ENCODE assay signal across 10 mouse cellular contexts in the genomic region with DNA sequence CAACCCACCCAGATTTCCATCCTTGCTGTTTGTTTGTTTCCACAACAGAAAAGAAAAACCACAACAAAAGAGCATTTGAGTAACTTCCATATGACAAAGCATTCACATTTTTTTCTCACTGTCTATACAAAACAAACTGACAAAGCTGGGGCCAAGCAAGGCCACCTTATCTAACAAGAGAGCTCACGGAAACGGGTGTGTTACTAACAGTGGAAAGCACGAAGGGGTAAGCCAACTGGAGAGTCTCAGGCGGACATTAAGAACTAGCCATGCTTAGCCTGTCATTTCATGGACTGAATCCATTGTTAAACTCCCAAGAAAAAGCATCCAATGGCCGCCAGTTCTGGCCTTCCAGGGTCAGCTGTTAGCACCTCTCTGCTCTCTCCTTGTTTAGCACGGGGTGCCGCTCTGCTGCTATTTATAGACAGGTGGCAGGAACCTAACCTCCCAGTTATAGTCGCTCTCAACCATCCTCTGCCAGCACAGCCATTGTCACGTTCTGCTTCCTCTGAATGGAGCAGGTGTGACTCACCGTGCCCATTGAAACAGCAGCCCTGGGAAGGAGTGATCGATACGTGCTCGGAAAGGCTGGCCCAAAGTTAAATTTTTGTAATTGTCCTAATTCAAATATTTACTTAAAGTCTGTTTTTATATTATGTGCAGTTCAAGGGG. TPM values are rescaled to one million over a fixed set of nuclear protein-coding genes. Genes with fewer than 3 reads are reported as not detected.
A peak's percentile ranks its signal among the peaks of the same experiment; 100 is the strongest.
DNase-seq lines count a peak whose midpoint lies in the region; ATAC-seq lines count a peak whose summit lies in the region.
"Had no signal": no experiment of that assay in that cellular context is flagged by ENCODE, and none has a peak within 500 bp of the region (broad histone marks: within the 10 kb centered on the region; RNA-seq: fewer than 3 reads in every experiment).

No protein-coding gene starts in this region.

- no peak for DNase-seq in kidney, adult 18-20 months
- peak; percentile 97 for DNase-seq in heart, adult 11 months
- peak; percentile 64 for DNase-seq in heart, postnatal 4 days
- peak; percentile 28 for DNase-seq in lung, postnatal 10 days
- DNase-seq in hindbrain, embryonic 10.5 days (ENCODE audit: low spot score): no peak
- DNase-seq in frontal cortex, postnatal 14 days (ENCODE audit: low spot score in 2 of 2): no peak
- no peak for DNase-seq in left cerebral cortex, postnatal 10 days (ENCODE audit: extremely low spot score in 1 of 2, low spot score in 2 of 2)
- DNase-seq: adrenal gland, adult 2 months had no signal

- H3K9ac ChIP-seq in kidney, embryonic 16.5 days (replicated peaks; ENCODE audit: low read length): no peak overlapping the region
- H3K9ac ChIP-seq: hindbrain, embryonic 15.5 days had no signal

- ATAC-seq in kidney, embryonic 16.5 days (ENCODE audit: low FRiP score, low TSS enrichment): peak; percentile 73

- 28% methylated on average over 13 of the region's 13 CpGs for WGBS in kidney, embryonic 16.5 days
- WGBS in hindbrain, embryonic 10.5 days: 60% methylated on average over 13 of the region's 13 CpGs

- H3K4me1 ChIP-seq in kidney, embryonic 16.5 days (ENCODE audit: insufficient read depth, low read length): peaks cover 9% of the 10 kb centered on the region; the same call in 1 of the 2 replicates
- H3K4me1 ChIP-seq in hindbrain, embryonic 10.5 days (replicated peaks): no peaks in the 10 kb centered on the region
- H3K4me1 ChIP-seq: hindbrain, embryonic 15.5 days had no signal

- H3K4me2 ChIP-seq in kidney, embryonic 16.5 days (replicated peaks; ENCODE audit: low read depth, low read length): no peak overlapping the region
- H3K4me2 ChIP-seq: hindbrain, embryonic 15.5 days had no signal

- no peak overlapping the region for H3K4me3 ChIP-seq in kidney, embryonic 16.5 days (ENCODE audit: low read length)
- no peak overlapping the region for H3K4me3 ChIP-seq in hindbrain, embryonic 10.5 days
- H3K4me3 ChIP-seq: hindbrain, embryonic 15.5 days had no signal

- H3K27me3 ChIP-seq in kidney, embryonic 16.5 days (ENCODE audit: insufficient read depth, low read length): no peaks in the 10 kb centered on the region
- no peaks in the 10 kb centered on the region for H3K27me3 ChIP-seq in hindbrain, embryonic 10.5 days (ENCODE audit: insufficient read depth, poor library complexity, severe bottlenecking)
- H3K27me3 ChIP-seq: hindbrain, embryonic 15.5 days had no signal

- H3K9me3 ChIP-seq in kidney, embryonic 16.5 days (ENCODE audit: low read length): peaks cover 5% of the 10 kb centered on the region; the same call in 1 of the 2 replicates
- H3K9me3 ChIP-seq in hindbrain, embryonic 10.5 days: no peaks in the 10 kb centered on the region
- H3K9me3 ChIP-seq: hindbrain, embryonic 15.5 days had no signal

- no peaks in the 10 kb centered on the region for H3K36me3 ChIP-seq in kidney, embryonic 16.5 days (ENCODE audit: insufficient read depth, low read length)
- no peaks in the 10 kb centered on the region for H3K36me3 ChIP-seq in hindbrain, embryonic 10.5 days
- H3K36me3 ChIP-seq: hindbrain, embryonic 15.5 days had no signal

- H3K27ac ChIP-seq in kidney, embryonic 16.5 days (ENCODE audit: low read length): no peak overlapping the region
- H3K27ac ChIP-seq in hindbrain, embryonic 10.5 days: no peak overlapping the region
- H3K27ac ChIP-seq: hindbrain, embryonic 15.5 days had no signal

- intact Hi-C loops in left cerebral cortex, postnatal 10 days (cut with DNase I): no loop called here

RNA-seq across cellular contexts. Expression of gene Tmem212, which starts 8.6 kb away (rescaled TPM):
- polyA plus RNA-seq in kidney, embryonic 16.5 days (2015; fragmentation: Nextera tagmentation; extraction: Ambion mirVana): 0.24 and 0.35 TPM in 2 replicates
- not detected for total RNA-seq in heart, postnatal 4 days (2021)
- not detected in 2 replicates for polyA plus RNA-seq in hindbrain, embryonic 10.5 days (2016; fragmentation: Nextera tagmentation; extraction: Ambion mirVana)
- total RNA-seq in left cerebral cortex, postnatal 10 days (2021): under 1 TPM; 0.51 to 0.53 TPM
- total RNA-seq: adrenal gland, adult 2 months had no signal
- polyA plus RNA-seq: adrenal gland, adult 2 months; hindbrain, embryonic 15.5 days had no signal

RNA-seq across cellular contexts. Expression of gene Pld1, which starts 33.7 kb away (rescaled TPM):
- 6.0 and 9.0 TPM in 2 replicates for polyA plus RNA-seq in kidney, embryonic 16.5 days (2015; fragmentation: Nextera tagmentation; extraction: Ambion mirVana)
- total RNA-seq in heart, postnatal 4 days (2021): 10 to 100 TPM; 13.3 to 14.3 TPM
- 2.8 and 3.2 TPM in 2 replicates for polyA plus RNA-seq in hindbrain, embryonic 10.5 days (2016; fragmentation: Nextera tagmentation; extraction: Ambion mirVana)
- total RNA-seq in left cerebral cortex, postnatal 10 days (2021): 10 to 100 TPM in 1 of 2 experiments, 1 to 10 TPM in 1; 7.1 to 10.8 TPM

Comparison
In these comparisons a context has a peak if more than half of its experiments do, and no peak if none do; other contexts are left out.
1. DNase-seq: peak in heart, adult 11 months (single experiment), heart, postnatal 4 days (single experiment) and lung, postnatal 10 days (single experiment); none in kidney, adult 18-20 months (single experiment), hindbrain, embryonic 10.5 days (single experiment), frontal cortex, postnatal 14 days (0 of 2) and left cerebral cortex, postnatal 10 days (0 of 2).